Mouse (Mus musculus): Measurements from ENCODE around the gene 4930544G11Rik.

GRCm38 (mm10) chr6:65906657-65907182 lies 45.7 kb upstream of the 4930544G11Rik start:
- TF ChIP-seq CTCF (IDR thresholded peaks at IDR 0.05; ENCODE audit: low read depth, low read length) (no peak), POLR2A (IDR thresholded peaks at IDR 0.05; ENCODE audit: insufficient read depth, low read length) (no peak)

All from ES-Bruce4 (cell line).